Mouse (Mus musculus) B cell, adult 2 months (primary cell): ENCODE measurements around the gene Grn.

Experiments
- DNase-seq, 2 experiments: peaks; one replicate each; pipeline ENCODE4 v3.0.0; 2022

Grn gene

DNA sequence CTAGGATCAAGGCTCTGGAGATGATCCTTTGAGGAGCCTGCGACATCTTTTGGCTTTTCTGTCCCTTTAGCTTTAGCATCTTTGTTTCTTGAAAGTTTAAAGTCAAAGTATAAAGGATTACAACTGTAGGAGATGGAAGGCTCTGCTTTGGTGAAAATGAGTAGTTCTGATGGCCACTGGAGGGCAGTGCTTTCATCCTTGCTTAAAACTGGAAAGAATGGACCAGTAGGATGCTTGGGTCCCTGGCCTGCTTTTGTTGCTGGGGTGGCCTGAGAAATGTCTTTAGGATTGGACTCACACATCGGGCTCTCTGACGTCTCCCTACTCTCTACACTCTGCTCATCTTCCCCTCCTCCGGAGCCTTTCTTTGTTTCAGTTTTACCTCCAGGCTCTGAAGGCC is 50.8 kb downstream of the Grn start:
- DNase-seq, result no peak

DNA sequence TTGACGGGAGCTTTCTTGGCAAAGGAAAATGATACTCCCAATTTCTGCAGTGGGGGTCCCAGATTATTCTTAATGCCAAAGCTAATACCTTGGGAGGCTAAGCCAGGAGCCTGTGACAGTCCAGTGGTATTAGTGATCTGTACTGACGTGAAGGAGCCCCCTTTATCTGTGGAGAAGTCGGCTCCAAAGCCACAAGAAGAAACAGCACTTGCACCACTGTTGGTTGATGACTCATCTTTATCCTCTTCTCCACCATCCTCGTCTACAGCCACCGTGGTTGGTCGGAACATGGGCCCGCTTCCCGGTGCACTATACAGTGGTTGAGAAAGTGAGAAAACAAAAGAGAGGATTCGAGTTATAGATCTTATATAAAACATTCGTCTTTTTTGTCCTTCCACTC is 51.7 kb downstream of the Grn start:
- no peak for DNase-seq
